In the genomic region with DNA sequence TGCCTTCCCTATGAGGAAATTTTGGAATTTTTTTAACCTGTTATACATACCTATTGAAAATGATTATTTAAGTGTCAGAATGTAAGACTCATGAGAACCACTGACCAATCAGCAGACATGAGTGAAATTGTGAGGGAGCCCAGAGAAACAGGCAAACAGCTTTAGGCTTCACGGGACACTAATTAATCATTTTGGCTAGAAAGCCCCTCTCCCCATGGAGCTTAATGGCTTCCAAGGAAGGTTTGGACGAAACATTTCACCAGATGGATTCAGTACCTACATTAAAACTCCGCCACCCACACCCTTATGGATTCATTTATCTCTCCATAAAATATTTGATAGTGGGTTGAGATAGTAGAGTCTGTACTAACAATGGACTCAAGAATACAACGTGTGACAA, we compare ENCODE assay signal across 16 mouse cellular contexts.
"Had no signal": no experiment of that assay in that cellular context is flagged by ENCODE, and none has a peak within 500 bp of the region (broad histone marks: within the 10 kb centered on the region; RNA-seq: fewer than 3 reads in every experiment).

No protein-coding gene starts in this region.

- H3K9me3 ChIP-seq: limb, embryonic 12.5 days; limb, embryonic 15.5 days; midbrain, embryonic 13.5 days had no signal

- H3K27ac ChIP-seq: limb, embryonic 12.5 days; limb, embryonic 15.5 days; liver, embryonic 14.5 days; macrophage; midbrain, embryonic 13.5 days had no signal

- H3K27me3 ChIP-seq: limb, embryonic 12.5 days; limb, embryonic 15.5 days; midbrain, embryonic 13.5 days had no signal

- ATAC-seq: liver, postnatal 0 days; lung, postnatal 0 days; midbrain, embryonic 13.5 days; midbrain, embryonic 16.5 days had no signal

- H3K4me1 ChIP-seq: limb, embryonic 12.5 days; limb, embryonic 15.5 days; midbrain, embryonic 13.5 days had no signal

- DNase-seq: kidney, adult 2 months; kidney, postnatal 10 days; kidney, postnatal 4 days; layer of hippocampus, postnatal 36 days; liver, postnatal 0 days; lung, embryonic 14.5 days; thymus, adult 18-20 months; thymus, postnatal 36 days had no signal

- H3K36me3 ChIP-seq: limb, embryonic 12.5 days; limb, embryonic 15.5 days; midbrain, embryonic 13.5 days had no signal

- H3K4me3 ChIP-seq: limb, embryonic 12.5 days; limb, embryonic 15.5 days; midbrain, embryonic 13.5 days had no signal

- H3K4me2 ChIP-seq: limb, embryonic 12.5 days; limb, embryonic 15.5 days; liver, embryonic 11.5 days; lung, embryonic 14.5 days; midbrain, embryonic 13.5 days had no signal

- H3K9ac ChIP-seq: limb, embryonic 12.5 days; limb, embryonic 15.5 days; liver, embryonic 14.5 days; liver, postnatal 0 days; lung, embryonic 14.5 days; midbrain, embryonic 13.5 days had no signal
